Comparison of ENCODE assay signal across 10 mouse cellular contexts in the genomic region with DNA sequence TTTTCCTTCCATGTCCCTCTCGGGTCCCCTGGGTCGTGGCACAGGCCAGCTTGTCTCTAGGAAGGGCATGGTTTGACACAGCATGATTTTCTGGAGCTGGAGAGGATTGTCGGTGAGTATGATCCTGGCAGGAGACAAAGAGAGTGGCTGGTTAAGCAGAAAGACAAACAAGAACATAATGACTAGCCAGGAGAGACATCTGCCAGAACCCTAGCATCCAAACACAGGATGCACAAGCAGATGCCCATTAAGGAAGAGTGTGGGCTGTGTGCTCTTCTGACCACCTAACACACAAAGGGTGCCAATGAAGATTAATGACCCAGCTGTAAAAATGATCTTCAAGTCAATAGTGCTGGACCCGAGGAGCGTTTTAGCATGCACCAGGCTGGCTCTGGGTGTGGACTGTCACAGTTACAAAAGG. TPM values are rescaled to one million over a fixed set of nuclear protein-coding genes. Genes with fewer than 3 reads are reported as not detected.
DNase-seq lines count a peak whose midpoint lies in the region; ATAC-seq lines count a peak whose summit lies in the region.
"Had no signal": no experiment of that assay in that cellular context is flagged by ENCODE, and none has a peak within 500 bp of the region (broad histone marks: within the 10 kb centered on the region; RNA-seq: fewer than 3 reads in every experiment).

No protein-coding gene starts in this region.

- no peaks in the 10 kb centered on the region for H3K36me3 ChIP-seq in midbrain, embryonic 10.5 days
- H3K36me3 ChIP-seq in midbrain, embryonic 15.5 days (replicated peaks), result no peaks in the 10 kb centered on the region
- no peaks in the 10 kb centered on the region for H3K36me3 ChIP-seq in hindbrain, embryonic 16.5 days (ENCODE audit: control insufficient read depth, insufficient read depth, low read length)
- H3K36me3 ChIP-seq in neural tube, embryonic 12.5 days, result no peaks in the 10 kb centered on the region
- H3K36me3 ChIP-seq: intestine, embryonic 15.5 days had no signal

- H3K4me2 ChIP-seq in midbrain, embryonic 15.5 days, result no peak overlapping the region
- no peak overlapping the region for H3K4me2 ChIP-seq in hindbrain, embryonic 16.5 days (ENCODE audit: low read length)
- no peak overlapping the region for H3K4me2 ChIP-seq in neural tube, embryonic 12.5 days (replicated peaks)
- H3K4me2 ChIP-seq: intestine, embryonic 15.5 days had no signal

- H3K4me1 ChIP-seq in midbrain, embryonic 10.5 days, result peaks cover 61% of the 10 kb centered on the region
- peaks cover 24% of the 10 kb centered on the region; the same call in 1 of the 2 replicates for H3K4me1 ChIP-seq in midbrain, embryonic 15.5 days
- peaks cover 12% of the 10 kb centered on the region for H3K4me1 ChIP-seq in hindbrain, embryonic 16.5 days (ENCODE audit: control insufficient read depth, insufficient read depth, low read depth, low read length)
- H3K4me1 ChIP-seq in neural tube, embryonic 12.5 days, result peaks cover 33% of the 10 kb centered on the region

- H3K9me3 ChIP-seq in midbrain, embryonic 10.5 days (replicated peaks), result no peaks in the 10 kb centered on the region
- H3K9me3 ChIP-seq in midbrain, embryonic 15.5 days, result no peaks in the 10 kb centered on the region; the same call in 1 of the 2 replicates
- no peaks in the 10 kb centered on the region for H3K9me3 ChIP-seq in hindbrain, embryonic 16.5 days (ENCODE audit: control insufficient read depth, low read length)
- H3K9me3 ChIP-seq in neural tube, embryonic 12.5 days, result no peaks in the 10 kb centered on the region
- H3K9me3 ChIP-seq: intestine, embryonic 15.5 days had no signal

- ATAC-seq in midbrain, embryonic 15.5 days (replicated peaks), result no peak; the same call in 1 of the 2 replicates
- peak; percentile 71 for ATAC-seq in hindbrain, embryonic 16.5 days
- ATAC-seq in neural tube, embryonic 12.5 days (ENCODE audit: low FRiP score, low read depth), result peak; percentile 59

- DNase-seq in adrenal gland, postnatal 14 days, result peak; percentile 19
- DNase-seq in adrenal gland, adult 8-10 months, result no peak
- DNase-seq in midbrain, embryonic 10.5 days (ENCODE audit: low spot score), result no peak
- no peak for DNase-seq in thymus, postnatal 0 days (ENCODE audit: low spot score)
- DNase-seq in kidney, adult 11 months, result no peak
- DNase-seq: lung, postnatal 14 days had no signal

- H3K4me3 ChIP-seq in midbrain, embryonic 10.5 days, result no peak overlapping the region
- no peak overlapping the region for H3K4me3 ChIP-seq in midbrain, embryonic 15.5 days
- H3K4me3 ChIP-seq in hindbrain, embryonic 16.5 days (ENCODE audit: low read length), result no peak overlapping the region
- no peak overlapping the region for H3K4me3 ChIP-seq in neural tube, embryonic 12.5 days
- H3K4me3 ChIP-seq: intestine, embryonic 15.5 days had no signal

- H3K27ac ChIP-seq in midbrain, embryonic 10.5 days (replicated peaks), result peak overlapping the region; percentile 55
- H3K27ac ChIP-seq in midbrain, embryonic 15.5 days, result no peak overlapping the region
- 0 out of 2 replicates have a peak overlapping the region, but pooled peaks have one; percentile 4 for H3K27ac ChIP-seq in hindbrain, embryonic 16.5 days (ENCODE audit: low read depth, low read length)
- H3K27ac ChIP-seq in neural tube, embryonic 12.5 days, result peak overlapping the region; percentile 53; the same call in 1 of the 2 replicates
- H3K27ac ChIP-seq: intestine, embryonic 15.5 days had no signal

- WGBS in midbrain, embryonic 10.5 days, result 50% methylated on average over 5 of the region's 5 CpGs
- WGBS in midbrain, embryonic 15.5 days, result 45% methylated on average over 5 of the region's 5 CpGs
- WGBS in hindbrain, embryonic 16.5 days, result 15% methylated on average over 5 of the region's 5 CpGs
- WGBS in neural tube, embryonic 12.5 days, result 9% methylated on average over 5 of the region's 5 CpGs

- no peak overlapping the region for H3K9ac ChIP-seq in midbrain, embryonic 15.5 days
- H3K9ac ChIP-seq in hindbrain, embryonic 16.5 days (ENCODE audit: low read depth, low read length), result no peak overlapping the region
- no peak overlapping the region for H3K9ac ChIP-seq in neural tube, embryonic 12.5 days
- H3K9ac ChIP-seq: intestine, embryonic 15.5 days had no signal

- peaks cover 15% of the 10 kb centered on the region; the same call in 1 of the 2 replicates for H3K27me3 ChIP-seq in midbrain, embryonic 10.5 days (ENCODE audit: low read depth, poor library complexity, severe bottlenecking)
- no peaks in the 10 kb centered on the region for H3K27me3 ChIP-seq in midbrain, embryonic 15.5 days (replicated peaks)
- no peaks in the 10 kb centered on the region for H3K27me3 ChIP-seq in hindbrain, embryonic 16.5 days (replicated peaks; ENCODE audit: control insufficient read depth, insufficient read depth, low read length)
- no peaks in the 10 kb centered on the region for H3K27me3 ChIP-seq in neural tube, embryonic 12.5 days (replicated peaks)
- H3K27me3 ChIP-seq: intestine, embryonic 15.5 days had no signal

RNA-seq across cellular contexts. Expression of a gene that starts 29.5 kb away (rescaled TPM):
- 30.2 and 34.6 TPM in 2 replicates for total RNA-seq in adrenal gland, postnatal 14 days (2021)
- 10 to 100 TPM; 38.2 to 68.7 (median 50.9) TPM for total RNA-seq in adrenal gland, adult 8-10 months (2022)
- 6.3 and 6.4 TPM in 2 replicates for polyA plus RNA-seq in midbrain, embryonic 10.5 days (2016; fragmentation: Nextera tagmentation; extraction: Ambion mirVana)
- polyA plus RNA-seq in midbrain, embryonic 15.5 days (2015; fragmentation: Nextera tagmentation; extraction: Ambion mirVana), result 12.9 and 13.2 TPM in 2 replicates
- polyA plus RNA-seq in hindbrain, embryonic 16.5 days (2015; fragmentation: Nextera tagmentation; extraction: Ambion mirVana), result 11.6 and 15.6 TPM in 2 replicates
- 12.3 and 13.6 TPM in 2 replicates for polyA plus RNA-seq in neural tube, embryonic 12.5 days (2016; fragmentation: Nextera tagmentation; extraction: Ambion mirVana)
- polyA plus RNA-seq in thymus, postnatal 0 days (2015; fragmentation: Nextera tagmentation; extraction: Ambion mirVana), result 3.1 and 3.6 TPM in 2 replicates
